Mouse (Mus musculus): ENCODE measurements at regions not wholly inside any gene's neighbourhood (a gene's known extent, or its start where the extent isn't known, plus 50 kb on each side); places are given as distances from the start of the nearest gene placed in this dataset.

GRCm38 (mm10) chr9:61135263-61135882 is 236.8 kb upstream of the Tle3 start (continued):
- peak in 1 of 2 experiments; percentile 17; a peak in 2 of 4 replicates for TF ChIP-seq CTCF (conservative IDR thresholded peaks at IDR 0.05 in 1 of 2, IDR thresholded peaks at IDR 0.05 in 1 of 2; ENCODE audit: low read depth in 2 of 2, low read length in 2 of 2)
- TF ChIP-seq CHD2 (IDR thresholded peaks at IDR 0.05; ENCODE audit: low read length), result peak; percentile 73; the same call in 1 of the 2 replicates
- TF ChIP-seq MXI1 (IDR thresholded peaks at IDR 0.05; ENCODE audit: low read depth, low read length), result no peak
- no peak for TF ChIP-seq POLR2AphosphoS2 (IDR thresholded peaks at IDR 0.05; ENCODE audit: low read depth, low read length)
- TF ChIP-seq RAD21 (IDR thresholded peaks at IDR 0.05; ENCODE audit: low read depth, low read length), result no peak; the same call in 1 of the 2 replicates
- TF ChIP-seq MAFK (IDR thresholded peaks at IDR 0.05; ENCODE audit: insufficient replicate concordance, low read length), result no peak
- no peak for TF ChIP-seq ZC3H11A (IDR thresholded peaks at IDR 0.05; ENCODE audit: low read depth, low read length)

GRCm38 (mm10) chr9:61135917-61136316 is 236.2 kb upstream of the Tle3 start:
- Histone ChIP-seq H3K36me3 (replicated peaks in 1 of 2; ENCODE audit: control insufficient read depth in 1 of 2, insufficient read depth in 1 of 2, low read length in 1 of 2) (no peaks in the 10 kb centered on the region), H3K79me2 (replicated peaks; ENCODE audit: control insufficient read depth, extremely low read depth, insufficient read depth, poor library complexity, severe bottlenecking) (no peaks in the 10 kb centered on the region), H3K9ac (ENCODE audit: insufficient read depth, low read depth) (no peak overlapping the region), H3K9me3 (replicated peaks; ENCODE audit: low read length) (no peaks in the 10 kb centered on the region), H3K27ac (ENCODE audit: insufficient read depth, low read depth) (no peak overlapping the region), H3K4me2 (ENCODE audit: insufficient read depth, low read depth, poor library complexity, severe bottlenecking) (no peak overlapping the region), H3K27me3 (replicated peaks) (no peaks in the 10 kb centered on the region), H3K4me3 (replicated peaks in 1 of 3; ENCODE audit: low read depth in 2 of 3, low read length in 2 of 3, poor library complexity in 1 of 3) (no peak overlapping the region), H3K4me1 (ENCODE audit: control insufficient read depth in 1 of 2, insufficient read depth in 2 of 2) (peaks cover 15 to 22% of the 10 kb centered on the region in 2 experiments)
- dilution Hi-C loops (cut with MboI; ENCODE audit: extremely low pct_ligation_motif_present, extremely low pct_unique_long_range_greater_than_20kb, low sequenced_read_pairs), result no loop called here
- in situ Hi-C loops (cut with MboI; ENCODE audit: low pct_ligation_motif_present, low pct_unique_long_range_greater_than_20kb, low sequenced_read_pairs), result no loop called here
- TF ChIP-seq TBP (conservative IDR thresholded peaks at IDR 0.05; ENCODE audit: low read depth, low read length) (no peak), NRF1 (IDR thresholded peaks at IDR 0.05; ENCODE audit: low read depth, low read length) (no peak), IRF4 (IDR thresholded peaks at IDR 0.05; ENCODE audit: low read depth, low read length) (no peak), SIN3A (IDR thresholded peaks at IDR 0.05; ENCODE audit: low read length) (no peak), ZC3H11A (IDR thresholded peaks at IDR 0.05; ENCODE audit: low read depth, low read length) (no peak)
- DNase-seq (ENCODE audit: extremely low read depth), result no peak

- H3K4me3 ChIP-seq (replicated peaks in 1 of 3; ENCODE audit: low read depth in 2 of 3, low read length in 2 of 3, poor library complexity in 1 of 3), result no peak overlapping the region
- no peaks in the 10 kb centered on the region for H3K27me3 ChIP-seq (replicated peaks)
- dilution Hi-C loops (cut with MboI; ENCODE audit: extremely low pct_ligation_motif_present, extremely low pct_unique_long_range_greater_than_20kb, low sequenced_read_pairs), result no loop called here
- no peaks in the 10 kb centered on the region for H3K79me2 ChIP-seq (replicated peaks; ENCODE audit: control insufficient read depth, extremely low read depth, insufficient read depth, poor library complexity, severe bottlenecking)
- no peak overlapping the region for H3K27ac ChIP-seq (ENCODE audit: insufficient read depth, low read depth)
- no peaks in the 10 kb centered on the region for H3K36me3 ChIP-seq (replicated peaks in 1 of 2; ENCODE audit: control insufficient read depth in 1 of 2, insufficient read depth in 1 of 2, low read length in 1 of 2)
- H3K9me3 ChIP-seq (replicated peaks; ENCODE audit: low read length), result no peaks in the 10 kb centered on the region
- H3K4me1 ChIP-seq (ENCODE audit: control insufficient read depth in 1 of 2, insufficient read depth in 2 of 2), result peaks cover 15 to 22% of the 10 kb centered on the region in 2 experiments
- TF ChIP-seq MAZ (IDR thresholded peaks at IDR 0.05; ENCODE audit: low read depth, low read length) (no peak), SIN3A (IDR thresholded peaks at IDR 0.05; ENCODE audit: low read length) (no peak), GABPA (IDR thresholded peaks at IDR 0.05; ENCODE audit: insufficient replicate concordance, low read depth, low read length) (no peak), CHD2 (IDR thresholded peaks at IDR 0.05; ENCODE audit: low read length) (no peak), USF2 (conservative IDR thresholded peaks at IDR 0.05; ENCODE audit: low read depth, low read length) (no peak), ELF1 (IDR thresholded peaks at IDR 0.05; ENCODE audit: low read depth, low read length) (no peak), MYC (IDR thresholded peaks at IDR 0.05; ENCODE audit: low read depth, low read length) (no peak), NELFE (IDR thresholded peaks at IDR 0.05; ENCODE audit: low read depth, low read length) (no peak)
- DNase-seq (ENCODE audit: extremely low read depth), result no peak
- in situ Hi-C loops (cut with MboI; ENCODE audit: low pct_ligation_motif_present, low pct_unique_long_range_greater_than_20kb, low sequenced_read_pairs), result no loop called here
- no peak overlapping the region for H3K9ac ChIP-seq (ENCODE audit: insufficient read depth, low read depth)
- no peak overlapping the region for H3K4me2 ChIP-seq (ENCODE audit: insufficient read depth, low read depth, poor library complexity, severe bottlenecking)
Observed at GRCm38 (mm10) chr9:61138741-61139368, 233.3 kb upstream of the Tle3 start.
